Mouse (Mus musculus): ENCODE results near the gene Gja1. TPM values are rescaled to one million over a fixed set of nuclear protein-coding genes. Genes with fewer than 3 reads are reported as not detected.

Gja1 gene
- total RNA-seq, 2 experiments from 2014 or later = 18.5 to 35.8 TPM

GRCm38 (mm10) chr10:56406386-56407130 lies 29.4 kb downstream of the Gja1 start:
- peak; percentile 86 for ATAC-seq (replicated peaks; ENCODE audit: low FRiP score, low TSS enrichment, poor library complexity, severe bottlenecking)

DNA sequence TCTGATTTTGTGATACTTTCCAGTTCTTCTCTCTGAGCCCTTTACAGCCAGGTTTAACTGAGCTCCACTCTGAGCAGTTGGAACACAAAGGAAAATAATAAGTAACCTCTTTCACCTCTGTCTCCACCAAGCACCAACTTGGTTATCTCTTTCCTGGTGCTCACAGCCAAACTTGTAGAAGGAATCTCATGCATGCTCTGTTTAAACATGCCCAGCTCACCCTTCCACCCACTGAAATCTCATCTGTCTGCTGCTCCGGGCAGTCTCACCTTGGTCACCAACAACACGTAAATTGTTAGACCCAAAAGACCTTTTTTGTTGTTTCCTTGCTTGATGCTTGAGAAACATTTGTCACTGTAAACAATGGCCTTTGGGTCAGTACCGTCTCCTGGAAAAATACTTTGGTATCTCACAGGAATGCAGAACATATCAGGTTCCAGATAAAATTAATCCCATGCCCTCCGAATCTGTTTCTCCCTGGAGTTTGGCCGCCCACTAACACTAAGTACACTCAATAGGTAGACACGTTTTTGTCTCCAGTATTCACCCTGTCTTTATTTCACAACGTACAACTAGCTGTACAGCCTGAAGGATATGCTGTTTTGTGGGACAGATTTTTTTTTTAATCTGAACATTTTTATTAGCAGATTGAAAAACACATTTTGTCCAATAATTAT lies 38.9 kb downstream of the Gja1 start:
- ATAC-seq (replicated peaks; ENCODE audit: low FRiP score, low TSS enrichment, poor library complexity, severe bottlenecking) = no peak

- ATAC-seq (replicated peaks; ENCODE audit: low FRiP score, low TSS enrichment, poor library complexity, severe bottlenecking) = peak; percentile 80
Observed at GRCm38 (mm10) chr10:56422518-56422917, 45.4 kb downstream of the Gja1 start.

DNA sequence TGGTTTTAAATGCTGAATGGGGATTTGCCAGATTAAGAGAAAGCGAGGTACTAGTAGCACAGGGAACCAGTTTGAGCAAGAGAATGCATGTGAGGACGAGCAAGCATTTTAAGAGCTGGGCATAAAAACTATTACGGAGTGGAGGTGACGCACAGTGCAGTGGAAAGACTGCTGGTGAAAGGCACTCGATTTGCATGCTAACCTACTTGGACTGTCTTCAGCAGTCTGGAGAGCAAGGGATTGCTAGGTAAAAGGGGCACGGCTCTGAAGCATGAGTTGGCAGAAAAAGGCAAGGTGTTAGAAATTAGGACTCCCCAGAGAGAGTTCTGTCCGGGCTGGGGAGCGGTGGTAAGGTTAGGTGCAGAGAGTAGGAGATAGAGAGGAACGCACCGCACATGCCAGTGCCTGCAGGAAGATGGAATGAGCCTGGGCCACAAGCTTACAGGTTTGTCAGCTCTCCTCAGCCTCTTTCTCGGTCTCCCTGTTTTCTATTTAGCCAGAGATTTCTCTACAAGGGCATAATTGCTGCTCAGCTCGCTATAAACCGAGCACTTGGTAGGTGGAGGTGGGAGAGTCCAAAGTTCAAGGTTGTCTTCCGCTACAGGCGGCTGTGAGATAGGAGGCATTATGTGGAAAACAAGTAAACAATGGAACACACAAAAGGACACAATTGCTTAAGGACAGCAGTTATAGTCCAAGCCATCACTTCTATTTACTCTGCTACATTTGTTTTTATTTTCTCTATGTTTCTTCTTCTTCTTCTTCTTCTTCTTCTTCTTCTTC lies 48.1 kb downstream of the Gja1 start:
- ATAC-seq (replicated peaks; ENCODE audit: low FRiP score, low TSS enrichment, poor library complexity, severe bottlenecking) = no peak

- no peak for ATAC-seq (replicated peaks; ENCODE audit: low FRiP score, low TSS enrichment, poor library complexity, severe bottlenecking)
Observed at GRCm38 (mm10) chr10:56426369-56426768, 49.2 kb downstream of the Gja1 start.

GRCm38 (mm10) chr10:56427382-56427781 lies 50.3 kb downstream of the Gja1 start:
- no peak for ATAC-seq (replicated peaks; ENCODE audit: low FRiP score, low TSS enrichment, poor library complexity, severe bottlenecking)

GRCm38 (mm10) chr10:56427827-56428226 lies 50.7 kb downstream of the Gja1 start:
- ATAC-seq (replicated peaks; ENCODE audit: low FRiP score, low TSS enrichment, poor library complexity, severe bottlenecking) = no peak

DNA sequence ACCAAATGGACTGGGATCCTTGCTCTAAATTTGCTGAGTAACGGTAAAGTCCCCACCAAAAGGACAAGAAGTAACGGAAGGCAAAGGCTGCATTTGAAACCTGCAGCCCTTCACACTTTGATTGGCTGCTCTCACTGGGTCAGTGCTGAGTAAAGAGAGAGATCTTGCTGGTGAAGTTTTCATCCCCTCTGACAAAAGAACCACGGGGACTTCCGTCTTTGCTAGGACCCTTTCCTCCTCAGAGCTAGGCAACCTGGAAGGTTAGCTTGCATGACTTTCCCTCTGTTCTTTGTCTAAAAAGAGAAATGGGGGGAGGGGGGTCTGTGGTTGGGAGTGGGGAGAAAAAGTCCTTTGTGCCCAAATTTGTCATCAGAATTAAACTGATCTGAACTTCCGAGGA lies 51.9 kb downstream of the Gja1 start:
- ATAC-seq (replicated peaks; ENCODE audit: low FRiP score, low TSS enrichment, poor library complexity, severe bottlenecking) = no peak

DNA sequence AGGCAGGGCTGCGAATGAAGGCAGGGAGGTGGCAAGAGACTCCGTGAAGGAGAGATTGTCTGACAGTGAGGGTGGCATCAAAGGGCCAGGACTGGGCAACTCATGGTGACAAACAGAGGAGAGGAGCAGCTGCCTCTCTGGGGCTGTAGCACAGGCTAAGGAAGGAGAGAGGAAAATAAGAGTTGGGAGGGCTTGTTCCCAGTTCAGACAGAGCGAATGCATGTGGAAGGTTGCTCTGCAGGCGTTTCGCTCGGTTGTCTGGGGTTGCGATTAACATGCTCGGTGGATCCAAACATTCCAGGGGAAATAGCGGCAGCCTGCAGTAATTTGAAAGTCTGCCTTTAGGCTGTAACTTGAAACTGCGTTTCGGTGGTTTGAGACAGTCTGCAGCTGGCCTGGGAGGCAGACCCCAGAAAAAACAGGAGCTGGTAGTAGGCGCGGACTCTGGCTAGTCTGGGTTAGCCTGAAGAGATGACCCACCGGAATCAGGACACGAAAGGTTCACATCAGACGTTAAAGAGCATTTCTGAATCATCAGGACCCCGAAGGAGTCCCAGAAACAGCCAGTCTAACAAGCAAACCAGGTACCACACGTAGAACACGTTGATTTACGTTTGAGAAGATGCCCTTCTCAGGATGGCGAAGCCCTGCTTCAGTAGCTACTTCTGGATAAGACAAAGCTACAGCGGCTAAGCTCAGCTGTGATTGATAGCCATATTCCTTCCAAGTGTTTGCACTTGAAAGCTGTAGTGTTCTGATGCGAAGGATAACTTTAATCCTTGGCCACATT lies 54.7 kb downstream of the Gja1 start:
- no peak for ATAC-seq (replicated peaks; ENCODE audit: low FRiP score, low TSS enrichment, poor library complexity, severe bottlenecking)

DNA sequence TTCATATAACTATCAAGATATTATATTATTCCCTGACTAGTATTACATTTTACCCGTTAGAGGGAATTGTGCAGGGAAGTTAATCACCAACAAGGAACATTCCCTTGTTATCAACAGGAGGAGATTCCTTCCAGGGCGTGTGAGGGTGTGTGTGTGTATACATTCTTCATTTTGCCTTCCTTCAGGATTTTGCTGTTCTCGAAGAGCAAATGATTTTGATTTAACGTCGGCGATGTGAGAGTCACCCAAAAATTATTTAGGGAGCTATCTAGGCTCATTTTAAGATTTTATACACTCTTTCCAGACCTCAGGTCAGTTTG lies 55.2 kb downstream of the Gja1 start:
- ATAC-seq (replicated peaks; ENCODE audit: low FRiP score, low TSS enrichment, poor library complexity, severe bottlenecking) = no peak

GRCm38 (mm10) chr10:56437290-56437689 lies 60.2 kb downstream of the Gja1 start:
- ATAC-seq (replicated peaks; ENCODE audit: low FRiP score, low TSS enrichment, poor library complexity, severe bottlenecking) = peak; percentile 56

DNA sequence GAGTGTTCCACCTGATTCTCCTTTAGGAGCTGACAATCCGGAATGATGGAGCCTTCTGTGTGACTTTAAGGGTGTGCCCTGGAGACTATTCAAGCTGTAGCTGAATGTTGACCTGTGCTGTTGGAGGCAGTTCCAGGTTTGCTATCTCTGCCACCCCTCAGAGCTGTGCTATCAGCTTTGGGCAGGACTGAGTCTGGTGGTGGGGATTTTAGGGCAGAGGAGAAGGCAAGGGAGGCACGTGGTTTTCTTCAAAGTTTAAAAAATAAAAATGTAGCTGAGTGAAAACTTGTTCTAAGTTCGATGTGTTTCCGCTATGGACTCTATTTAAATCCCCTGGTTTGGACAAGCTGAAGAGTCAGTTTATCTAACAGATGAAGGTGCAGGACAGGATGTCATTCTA lies 62.5 kb downstream of the Gja1 start:
- ATAC-seq (replicated peaks; ENCODE audit: low FRiP score, low TSS enrichment, poor library complexity, severe bottlenecking) = peak; percentile 93

- ATAC-seq (replicated peaks; ENCODE audit: low FRiP score, low TSS enrichment, poor library complexity, severe bottlenecking) = no peak
Observed at GRCm38 (mm10) chr10:56444457-56444856, 67.3 kb downstream of the Gja1 start.

DNA sequence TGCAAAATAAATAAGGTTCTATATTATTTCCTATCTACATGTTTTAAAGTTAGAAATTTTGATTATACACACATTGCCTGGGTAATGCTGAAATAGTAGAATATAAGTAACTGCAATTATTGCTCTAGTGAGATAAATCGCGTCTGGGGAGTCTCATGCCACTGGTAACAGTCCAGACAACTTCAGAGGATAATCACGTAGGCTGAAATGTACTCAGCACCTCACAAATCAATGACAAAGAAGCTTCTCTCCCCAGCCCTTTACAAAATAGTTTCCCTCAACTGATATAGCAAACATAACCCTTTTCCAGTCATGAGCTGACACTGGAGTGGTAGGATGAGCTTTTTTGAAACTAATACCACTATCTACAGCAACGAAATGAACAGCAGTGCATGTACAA lies 71.9 kb downstream of the Gja1 start:
- ATAC-seq (replicated peaks; ENCODE audit: low FRiP score, low TSS enrichment, poor library complexity, severe bottlenecking) = no peak

Other genes starting within 250 kb of the Gja1 start
- 1.9 and 3.1 TPM in 2 replicates for gene Tbc1d32, start 148.6 kb upstream of the Gja1 start, total RNA-seq (2014; fragmentation: Nextera tagmentation)
- gene Tbc1d32, start 148.6 kb upstream of the Gja1 start, total RNA-seq (2017) = 1.2 and 4.2 TPM in 2 replicates